Mouse (Mus musculus) adipocyte (in vitro differentiated cells): Measurements from ENCODE around the gene Fxn.
A peak's percentile ranks its signal among the peaks of the same experiment; 100 is the strongest.

Source experiments
- DNase-seq: peaks from one replicate; pipeline ENCODE4 v3.0.0-alpha.2; 2016; ENCODE audit warnings: low spot score

The Fxn gene

GRCm38 (mm10) chr19:24280601-24281228 is at the start of gene Fxn:
Gene Fxn, minus strand, starts transcription at chr19:24280605.
- no peak for DNase-seq

- DNase-seq: no peak
Measured at GRCm38 (mm10) chr19:24327921-24328320, 47.5 kb upstream of the Fxn start.

GRCm38 (mm10) chr19:24326969-24327368 is 46.6 kb upstream of the Fxn start:
- DNase-seq: no peak

GRCm38 (mm10) chr19:24325692-24326091 is 45.3 kb upstream of the Fxn start:
- DNase-seq: no peak

- DNase-seq: no peak
Measured at GRCm38 (mm10) chr19:24323841-24324613, 43.6 kb upstream of the Fxn start.

- no peak for DNase-seq
Measured at GRCm38 (mm10) chr19:24321900-24322311, 41.5 kb upstream of the Fxn start.

GRCm38 (mm10) chr19:24321211-24321899 is 41.0 kb upstream of the Fxn start:
- DNase-seq: no peak

- no peak for DNase-seq
Measured at GRCm38 (mm10) chr19:24318172-24318571, 37.8 kb upstream of the Fxn start.

- no peak for DNase-seq
Measured at GRCm38 (mm10) chr19:24317731-24318130, 37.3 kb upstream of the Fxn start.

GRCm38 (mm10) chr19:24317038-24317591 is 36.7 kb upstream of the Fxn start:
- no peak for DNase-seq

GRCm38 (mm10) chr19:24316060-24316725 is 35.8 kb upstream of the Fxn start:
- DNase-seq: no peak

GRCm38 (mm10) chr19:24315234-24315633 is 34.8 kb upstream of the Fxn start:
- no peak for DNase-seq

- DNase-seq: no peak
Measured at GRCm38 (mm10) chr19:24314676-24315075, 34.3 kb upstream of the Fxn start.

- DNase-seq: no peak
Measured at GRCm38 (mm10) chr19:24312556-24313342, 32.3 kb upstream of the Fxn start.

GRCm38 (mm10) chr19:24312046-24312445 is 31.6 kb upstream of the Fxn start:
- DNase-seq: no peak

GRCm38 (mm10) chr19:24308305-24308705 is 27.9 kb upstream of the Fxn start:
- DNase-seq: no peak

- peak; percentile 13 for DNase-seq
Measured at GRCm38 (mm10) chr19:24307271-24308221, 27.1 kb upstream of the Fxn start.

GRCm38 (mm10) chr19:24306351-24306750 is 25.9 kb upstream of the Fxn start:
- no peak for DNase-seq

- DNase-seq: no peak
Measured at GRCm38 (mm10) chr19:24302198-24302597, 21.8 kb upstream of the Fxn start.

- no peak for DNase-seq
Measured at GRCm38 (mm10) chr19:24301768-24302148, 21.4 kb upstream of the Fxn start.
